15 mouse cellular contexts compared by ENCODE assay signal in genomic region chr13:109609106-109609804, GRCm38 (mm10).
DNase-seq lines count a peak whose midpoint lies in the region; ATAC-seq and TF ChIP-seq lines count a peak whose summit lies in the region.
"Had no signal": no experiment of that assay in that cellular context is flagged by ENCODE, and none has a peak within 500 bp of the region (broad histone marks: within the 10 kb centered on the region; RNA-seq: fewer than 3 reads in every experiment).

No protein-coding gene starts in this region.

- DNase-seq in midbrain, embryonic 14.5 days = no peak
- no peak for DNase-seq in left cerebral cortex, adult 2 months (ENCODE audit: extremely low spot score in 1 of 2, low spot score in 2 of 2)
- DNase-seq: heart, adult 11 months; thymus, adult 18-20 months had no signal

- H3K4me1 ChIP-seq in forebrain, embryonic 13.5 days = no peaks in the 10 kb centered on the region
- H3K4me1 ChIP-seq in forebrain, embryonic 12.5 days = no peaks in the 10 kb centered on the region
- H3K4me1 ChIP-seq in hindbrain, embryonic 15.5 days (replicated peaks) = 0 out of 2 replicates have a peak, but pooled peaks cover 13% of the 10 kb centered on the region
- no peaks in the 10 kb centered on the region; the same call in 1 of the 2 replicates for H3K4me1 ChIP-seq in hindbrain, embryonic 16.5 days (ENCODE audit: control insufficient read depth, insufficient read depth, low read depth, low read length)
- no peaks in the 10 kb centered on the region for H3K4me1 ChIP-seq in midbrain, embryonic 15.5 days
- 0 out of 2 replicates have a peak, but pooled peaks cover 2% of the 10 kb centered on the region for H3K4me1 ChIP-seq in midbrain, embryonic 14.5 days (ENCODE audit: control insufficient read depth, insufficient read depth, low read length)
- H3K4me1 ChIP-seq: liver, embryonic 15.5 days had no signal

- WGBS in forebrain, embryonic 13.5 days = 60% methylated on average over 9 of the region's 9 CpGs
- 72% methylated on average over 9 of the region's 9 CpGs for WGBS in forebrain, embryonic 12.5 days
- 76% methylated on average over 9 of the region's 9 CpGs for WGBS in hindbrain, embryonic 15.5 days
- 78% methylated on average over 9 of the region's 9 CpGs for WGBS in hindbrain, embryonic 16.5 days
- WGBS in midbrain, embryonic 15.5 days = 72% methylated on average over 9 of the region's 9 CpGs
- 80% methylated on average over 9 of the region's 9 CpGs for WGBS in midbrain, embryonic 14.5 days

- intact Hi-C loops in left cerebral cortex, adult 2 months (cut with DNase I) = loop anchor here (2.0 kb wide), 2 partner anchors 50 to 266 kb away; no protein-coding TSS in a partner anchor

- H3K4me3 ChIP-seq in forebrain, embryonic 13.5 days = no peak overlapping the region
- no peak overlapping the region for H3K4me3 ChIP-seq in forebrain, embryonic 12.5 days (replicated peaks)
- H3K4me3 ChIP-seq in hindbrain, embryonic 15.5 days = no peak overlapping the region
- H3K4me3 ChIP-seq in hindbrain, embryonic 16.5 days (ENCODE audit: low read length) = no peak overlapping the region
- H3K4me3 ChIP-seq in midbrain, embryonic 15.5 days = no peak overlapping the region
- H3K4me3 ChIP-seq in midbrain, embryonic 14.5 days (replicated peaks; ENCODE audit: low read depth, low read length) = no peak overlapping the region
- no peak overlapping the region for H3K4me3 ChIP-seq in left cerebral cortex, adult 2 months
- H3K4me3 ChIP-seq: heart, embryonic 12.5 days; limb, embryonic 10.5 days; liver, embryonic 15.5 days; lung, embryonic 15.5 days; megakaryocyte, embryonic 14.5 days had no signal

- no peak overlapping the region for H3K9ac ChIP-seq in forebrain, embryonic 13.5 days
- H3K9ac ChIP-seq in forebrain, embryonic 12.5 days = no peak overlapping the region
- no peak overlapping the region for H3K9ac ChIP-seq in hindbrain, embryonic 15.5 days
- H3K9ac ChIP-seq in hindbrain, embryonic 16.5 days (ENCODE audit: low read depth, low read length) = no peak overlapping the region
- no peak overlapping the region for H3K9ac ChIP-seq in midbrain, embryonic 15.5 days
- H3K9ac ChIP-seq in midbrain, embryonic 14.5 days (replicated peaks; ENCODE audit: low read length) = no peak overlapping the region
- H3K9ac ChIP-seq: heart, embryonic 12.5 days; liver, embryonic 15.5 days; lung, embryonic 15.5 days had no signal

- TF ChIP-seq CTCF in left cerebral cortex, adult 2 months (IDR thresholded peaks at IDR 0.05) = no peak

- ATAC-seq in forebrain, embryonic 13.5 days = peak; percentile 34; the same call in 1 of the 2 replicates
- ATAC-seq in forebrain, embryonic 12.5 days (ENCODE audit: low FRiP score) = no peak
- peak; percentile 39; the same call in 1 of the 2 replicates for ATAC-seq in hindbrain, embryonic 15.5 days (ENCODE audit: low FRiP score, low read depth)
- no peak for ATAC-seq in hindbrain, embryonic 16.5 days
- ATAC-seq in midbrain, embryonic 15.5 days (replicated peaks) = peak; percentile 70
- no peak for ATAC-seq in midbrain, embryonic 14.5 days (ENCODE audit: low FRiP score, low TSS enrichment)
- ATAC-seq: intestine, postnatal 0 days had no signal

- H3K27ac ChIP-seq in forebrain, embryonic 13.5 days = no peak overlapping the region
- H3K27ac ChIP-seq in forebrain, embryonic 12.5 days = no peak overlapping the region
- H3K27ac ChIP-seq in hindbrain, embryonic 15.5 days (replicated peaks) = no peak overlapping the region
- H3K27ac ChIP-seq in hindbrain, embryonic 16.5 days (ENCODE audit: low read depth, low read length) = no peak overlapping the region
- no peak overlapping the region for H3K27ac ChIP-seq in midbrain, embryonic 15.5 days
- H3K27ac ChIP-seq in midbrain, embryonic 14.5 days (replicated peaks; ENCODE audit: low read depth, low read length) = no peak overlapping the region
- H3K27ac ChIP-seq in left cerebral cortex, adult 2 months = no peak overlapping the region
- H3K27ac ChIP-seq: limb, embryonic 10.5 days; liver, embryonic 15.5 days; lung, embryonic 15.5 days had no signal

- no peaks in the 10 kb centered on the region for H3K36me3 ChIP-seq in forebrain, embryonic 13.5 days (ENCODE audit: poor library complexity, severe bottlenecking)
- H3K36me3 ChIP-seq in forebrain, embryonic 12.5 days (replicated peaks) = no peaks in the 10 kb centered on the region
- no peaks in the 10 kb centered on the region for H3K36me3 ChIP-seq in hindbrain, embryonic 15.5 days
- no peaks in the 10 kb centered on the region for H3K36me3 ChIP-seq in hindbrain, embryonic 16.5 days (ENCODE audit: control insufficient read depth, insufficient read depth, low read length)
- no peaks in the 10 kb centered on the region for H3K36me3 ChIP-seq in midbrain, embryonic 15.5 days (replicated peaks)
- H3K36me3 ChIP-seq in midbrain, embryonic 14.5 days (ENCODE audit: control insufficient read depth, insufficient read depth, low read length) = no peaks in the 10 kb centered on the region
- H3K36me3 ChIP-seq: heart, embryonic 12.5 days; limb, embryonic 10.5 days; liver, embryonic 15.5 days; lung, embryonic 15.5 days had no signal

- H3K9me3 ChIP-seq in forebrain, embryonic 13.5 days (replicated peaks) = no peaks in the 10 kb centered on the region
- H3K9me3 ChIP-seq in forebrain, embryonic 12.5 days = no peaks in the 10 kb centered on the region
- H3K9me3 ChIP-seq in hindbrain, embryonic 15.5 days = no peaks in the 10 kb centered on the region
- H3K9me3 ChIP-seq in hindbrain, embryonic 16.5 days (ENCODE audit: control insufficient read depth, low read length) = no peaks in the 10 kb centered on the region
- no peaks in the 10 kb centered on the region for H3K9me3 ChIP-seq in midbrain, embryonic 15.5 days
- H3K9me3 ChIP-seq in midbrain, embryonic 14.5 days (ENCODE audit: control insufficient read depth, low read length) = no peaks in the 10 kb centered on the region
- H3K9me3 ChIP-seq: heart, embryonic 12.5 days; limb, embryonic 10.5 days; liver, embryonic 15.5 days; lung, embryonic 15.5 days; megakaryocyte, embryonic 14.5 days had no signal

- H3K4me2 ChIP-seq in forebrain, embryonic 13.5 days = no peak overlapping the region
- H3K4me2 ChIP-seq in forebrain, embryonic 12.5 days = no peak overlapping the region
- H3K4me2 ChIP-seq in hindbrain, embryonic 15.5 days = no peak overlapping the region
- no peak overlapping the region for H3K4me2 ChIP-seq in hindbrain, embryonic 16.5 days (ENCODE audit: low read length)
- H3K4me2 ChIP-seq in midbrain, embryonic 15.5 days = no peak overlapping the region
- no peak overlapping the region for H3K4me2 ChIP-seq in midbrain, embryonic 14.5 days (ENCODE audit: low read length)
- H3K4me2 ChIP-seq: heart, embryonic 12.5 days; liver, embryonic 15.5 days; lung, embryonic 15.5 days had no signal

- no peaks in the 10 kb centered on the region for H3K27me3 ChIP-seq in forebrain, embryonic 13.5 days
- H3K27me3 ChIP-seq in forebrain, embryonic 12.5 days = no peaks in the 10 kb centered on the region
- H3K27me3 ChIP-seq in hindbrain, embryonic 15.5 days = no peaks in the 10 kb centered on the region
- H3K27me3 ChIP-seq in hindbrain, embryonic 16.5 days (replicated peaks; ENCODE audit: control insufficient read depth, insufficient read depth, low read length) = no peaks in the 10 kb centered on the region
- H3K27me3 ChIP-seq in midbrain, embryonic 15.5 days (replicated peaks) = no peaks in the 10 kb centered on the region
- no peaks in the 10 kb centered on the region for H3K27me3 ChIP-seq in midbrain, embryonic 14.5 days (ENCODE audit: control insufficient read depth, insufficient read depth, low read length)
- H3K27me3 ChIP-seq: heart, embryonic 12.5 days; liver, embryonic 15.5 days; lung, embryonic 15.5 days; megakaryocyte, embryonic 14.5 days had no signal

Comparison
In these comparisons a context has a peak if more than half of its experiments do, and no peak if none do; other contexts are left out.
1. ATAC-seq: peak in forebrain, embryonic 13.5 days (single experiment), hindbrain, embryonic 15.5 days (single experiment) and midbrain, embryonic 15.5 days (single experiment); none in forebrain, embryonic 12.5 days (single experiment), hindbrain, embryonic 16.5 days (single experiment) and midbrain, embryonic 14.5 days (single experiment).